Mouse (Mus musculus): Measurements from ENCODE around the gene Hist1h2ae.
A peak's percentile ranks its signal among the peaks of the same experiment; 100 is the strongest.
"Not testable (repeated sequence)": the region's sequence is repeated elsewhere in the genome, so short reads cannot be mapped to it uniquely, and the experiment has no call there.

Gene Hist1h2ae

DNA sequence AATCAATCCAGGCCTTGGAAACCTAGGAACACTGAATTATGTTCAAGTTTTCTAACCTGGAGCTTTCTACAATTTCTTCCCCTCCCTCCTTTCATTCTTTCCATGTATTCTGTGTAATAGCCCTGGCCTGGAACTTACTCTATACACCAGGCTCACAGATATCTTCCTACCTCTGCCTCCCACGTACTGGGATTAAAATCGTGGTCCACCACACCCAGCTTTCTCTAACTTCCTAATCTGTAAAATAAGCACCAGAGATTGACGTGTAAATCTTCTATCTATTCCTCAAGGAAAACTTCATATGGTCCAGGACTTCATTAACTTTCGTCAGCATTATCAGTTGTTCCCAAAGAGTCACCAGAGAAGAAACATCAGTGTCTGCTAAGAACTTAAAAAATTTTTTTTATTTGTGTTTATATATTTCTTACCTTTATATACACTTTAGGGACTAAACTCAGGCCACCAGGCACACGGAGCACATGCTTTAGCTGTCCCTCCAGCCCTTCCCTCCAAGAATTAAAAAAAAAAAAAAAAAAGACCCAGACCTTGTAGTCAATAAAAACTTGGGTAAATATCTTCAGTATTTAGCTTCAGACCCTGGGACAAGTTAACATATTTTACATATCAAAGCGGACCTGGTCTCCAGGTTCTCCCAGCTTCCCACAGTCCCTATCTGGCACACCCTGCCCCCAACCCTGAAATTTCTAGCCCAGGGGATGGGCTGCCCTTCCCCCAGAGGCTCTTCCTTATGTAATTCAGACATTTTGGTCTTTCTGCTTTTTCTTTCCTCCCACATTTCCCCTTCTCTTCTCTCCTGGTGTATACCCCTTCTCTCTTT lies 11.4 kb upstream of the Hist1h2ae start:
- DNase-seq, result no peak

DNA sequence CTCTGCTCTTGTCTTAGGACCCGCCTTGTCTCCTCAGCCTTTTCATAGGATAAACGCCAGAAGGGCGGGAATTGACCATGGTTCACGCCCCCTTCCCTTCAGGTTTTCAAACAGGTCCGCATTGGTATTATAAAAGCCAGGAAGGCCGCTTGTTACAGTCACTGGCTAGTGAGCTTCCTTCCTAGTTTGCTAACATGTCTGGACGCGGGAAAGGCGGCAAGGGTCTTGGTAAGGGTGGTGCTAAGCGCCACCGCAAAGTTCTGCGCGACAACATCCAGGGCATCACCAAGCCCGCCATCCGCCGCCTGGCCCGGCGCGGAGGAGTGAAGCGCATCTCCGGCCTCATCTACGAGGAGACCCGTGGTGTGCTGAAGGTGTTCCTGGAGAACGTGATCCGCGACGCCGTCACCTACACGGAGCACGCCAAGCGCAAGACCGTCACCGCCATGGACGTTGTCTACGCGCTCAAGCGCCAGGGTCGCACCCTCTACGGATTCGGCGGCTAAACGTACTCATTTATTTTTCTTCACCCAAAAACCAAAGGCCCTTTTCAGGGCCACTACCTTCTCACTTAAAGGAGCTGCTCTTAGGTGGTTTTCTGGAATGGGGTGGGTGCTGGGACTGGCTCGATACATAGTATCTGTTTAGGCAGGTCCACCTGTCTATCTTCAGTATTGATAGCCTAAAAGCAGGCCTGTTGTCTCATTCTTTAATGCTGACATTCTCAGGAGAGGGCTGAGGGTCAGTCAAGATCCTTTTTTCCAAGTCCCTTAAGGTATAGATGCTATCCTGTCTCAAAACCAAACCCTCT lies 10.6 kb upstream of the Hist1h2ae start, which contains the start of gene Hist1h4d:
Gene Hist1h4d, plus strand, starts transcription at position 191 of the 811 bp plus-strand sequence.
- peak; percentile 97 for DNase-seq

GRCm38 (mm10) chr13:23577835-23578234 lies 6.8 kb upstream of the Hist1h2ae start:
- DNase-seq, result no peak

DNA sequence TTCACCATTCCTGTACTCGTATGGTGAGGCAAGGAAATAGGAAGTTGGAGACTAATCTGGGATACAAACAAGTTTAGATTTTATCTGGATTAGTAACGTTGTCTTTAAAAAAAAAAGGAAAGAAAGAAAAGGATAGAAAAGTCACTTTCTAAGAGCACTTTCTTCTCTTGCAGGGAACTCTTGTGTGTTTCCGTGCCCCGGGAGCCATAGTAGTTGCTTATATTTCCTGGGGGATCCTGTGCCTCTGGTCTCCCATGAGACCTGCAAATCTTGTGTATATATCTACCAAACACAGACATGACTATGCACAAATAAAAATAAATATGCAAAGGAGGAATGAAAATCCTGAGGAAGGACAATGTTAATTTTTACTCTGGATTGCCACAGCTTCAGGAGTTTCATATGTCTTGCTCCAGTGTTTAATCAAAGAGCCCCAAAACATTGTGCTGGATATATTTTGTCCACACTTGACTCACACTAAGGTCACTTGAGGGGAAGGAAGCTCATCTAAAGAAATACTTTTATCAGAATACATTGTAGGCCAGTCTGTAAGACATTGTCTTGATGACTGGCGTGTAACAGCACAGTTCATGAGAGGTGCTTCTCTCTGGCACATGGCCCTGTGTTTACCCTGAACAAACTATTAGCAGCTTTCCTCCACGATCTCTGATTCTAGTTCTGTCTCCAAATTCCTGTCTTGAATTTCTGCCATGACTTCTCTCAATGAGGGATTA lies 6.1 kb upstream of the Hist1h2ae start:
- DNase-seq, result no peak

GRCm38 (mm10) chr13:23576351-23576881 lies 5.4 kb upstream of the Hist1h2ae start:
- no peak for DNase-seq

- not testable (repeated sequence) for DNase-seq
Observed at GRCm38 (mm10) chr13:23575864-23576313, 4.9 kb upstream of the Hist1h2ae start.

DNA sequence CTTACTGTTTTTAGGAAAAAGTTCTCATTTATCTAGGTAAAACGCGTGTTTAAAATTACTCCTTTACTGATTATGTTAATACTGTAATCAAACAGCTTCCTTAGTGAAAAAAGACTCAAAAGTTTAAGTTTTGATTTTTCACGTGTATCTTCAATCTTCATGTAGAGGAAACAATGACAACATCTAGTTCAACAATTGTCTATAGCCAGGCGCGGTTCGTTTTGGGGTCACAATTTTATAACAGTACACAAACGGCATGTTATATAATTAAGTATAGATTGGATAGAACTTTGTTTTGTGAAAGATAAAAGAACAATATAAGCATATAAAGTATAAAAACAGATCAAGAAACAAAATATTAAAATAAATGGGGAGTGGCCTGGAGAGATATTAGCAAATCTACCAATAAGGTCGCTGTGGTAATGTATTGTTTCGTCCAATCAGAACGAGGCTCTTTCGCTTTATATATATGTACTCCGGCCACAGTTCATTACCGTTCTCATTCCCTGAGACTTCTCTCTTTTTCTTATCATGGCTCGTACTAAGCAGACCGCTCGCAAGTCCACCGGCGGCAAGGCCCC lies 4.3 kb upstream of the Hist1h2ae start, which contains the start of gene Hist1h3d:
Gene Hist1h3d, plus strand, starts transcription at position 493 of the 581 bp plus-strand sequence.
- peak; percentile 73 for DNase-seq

DNA sequence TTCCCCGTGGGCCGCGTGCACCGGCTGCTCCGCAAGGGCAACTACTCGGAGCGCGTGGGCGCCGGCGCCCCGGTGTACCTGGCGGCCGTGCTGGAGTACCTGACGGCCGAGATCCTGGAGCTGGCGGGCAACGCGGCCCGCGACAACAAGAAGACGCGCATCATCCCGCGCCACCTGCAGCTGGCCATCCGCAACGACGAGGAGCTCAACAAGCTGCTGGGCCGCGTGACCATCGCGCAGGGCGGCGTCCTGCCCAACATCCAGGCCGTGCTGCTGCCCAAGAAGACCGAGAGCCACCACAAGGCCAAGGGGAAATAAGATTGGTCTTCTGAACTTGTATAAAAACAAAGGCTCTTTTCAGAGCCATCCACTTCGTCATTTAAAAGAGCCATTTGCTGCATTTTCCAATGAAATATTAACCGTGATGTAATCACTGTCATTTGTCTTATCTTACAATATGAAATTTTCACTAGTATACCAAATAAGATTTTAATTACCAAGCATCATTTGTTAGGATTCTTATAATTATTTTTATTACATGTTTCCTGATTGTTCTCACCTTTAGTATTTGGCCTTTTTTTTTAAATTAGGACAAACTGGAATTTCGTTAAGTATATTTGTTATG lies 3.6 kb upstream of the Hist1h2ae start:
- not testable (repeated sequence) for DNase-seq

- DNase-seq, result peak; percentile 94
Observed at GRCm38 (mm10) chr13:23573898-23574524, 3.0 kb upstream of the Hist1h2ae start, which contains the start of the genes Hist1h2bf and Hist1h2ad. Gene Hist1h2bf (minus strand): TSS chr13:23574196. Gene Hist1h2ad (plus strand): TSS chr13:23574381.

DNA sequence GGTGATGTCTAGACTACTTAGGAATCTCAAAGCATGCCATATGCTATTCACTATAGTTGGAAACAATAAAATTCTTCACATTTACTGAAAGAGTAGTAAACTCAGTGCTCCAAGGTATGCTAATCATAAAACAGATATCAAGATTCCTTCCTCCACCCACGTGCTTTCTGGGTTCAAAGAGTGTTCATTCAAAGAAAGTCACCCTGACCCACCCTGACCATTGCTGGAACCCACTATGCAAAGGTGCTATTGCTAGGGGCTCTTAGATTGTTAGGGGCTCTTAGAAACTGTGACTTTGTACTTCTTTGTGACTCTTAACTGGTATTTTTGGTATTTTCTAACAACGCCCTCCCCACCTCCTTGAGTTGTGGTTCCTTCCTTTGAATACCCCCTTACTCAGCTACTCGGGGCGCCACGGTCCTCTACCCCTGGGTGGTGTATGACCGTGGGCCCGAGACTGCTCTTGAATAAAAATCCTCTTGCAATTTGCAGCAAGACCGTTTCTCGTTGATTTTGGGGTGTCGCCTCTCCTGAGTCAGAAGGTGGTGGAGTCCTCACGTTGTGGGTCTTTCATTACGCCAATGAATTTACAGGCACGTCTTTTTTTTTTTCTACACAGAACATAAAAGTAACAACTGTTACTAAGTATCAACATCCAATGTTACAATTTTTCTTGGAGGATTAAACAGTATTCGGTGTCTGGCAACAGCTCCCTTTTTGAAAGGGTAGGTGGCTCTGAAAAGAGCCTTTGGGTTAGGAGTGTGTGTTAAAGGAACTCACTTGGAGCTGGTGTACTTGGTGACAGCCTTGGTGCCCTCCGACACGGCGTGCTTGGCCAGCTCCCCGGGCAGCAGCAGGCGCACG lies 2.2 kb upstream of the Hist1h2ae start:
- DNase-seq, result not testable (repeated sequence)

GRCm38 (mm10) chr13:23572218-23573033 lies 1.4 kb upstream of the Hist1h2ae start:
- no peak for DNase-seq

- DNase-seq, result not testable (repeated sequence)
Observed at GRCm38 (mm10) chr13:23571504-23572217, 641 bp upstream of the Hist1h2ae start.

DNA sequence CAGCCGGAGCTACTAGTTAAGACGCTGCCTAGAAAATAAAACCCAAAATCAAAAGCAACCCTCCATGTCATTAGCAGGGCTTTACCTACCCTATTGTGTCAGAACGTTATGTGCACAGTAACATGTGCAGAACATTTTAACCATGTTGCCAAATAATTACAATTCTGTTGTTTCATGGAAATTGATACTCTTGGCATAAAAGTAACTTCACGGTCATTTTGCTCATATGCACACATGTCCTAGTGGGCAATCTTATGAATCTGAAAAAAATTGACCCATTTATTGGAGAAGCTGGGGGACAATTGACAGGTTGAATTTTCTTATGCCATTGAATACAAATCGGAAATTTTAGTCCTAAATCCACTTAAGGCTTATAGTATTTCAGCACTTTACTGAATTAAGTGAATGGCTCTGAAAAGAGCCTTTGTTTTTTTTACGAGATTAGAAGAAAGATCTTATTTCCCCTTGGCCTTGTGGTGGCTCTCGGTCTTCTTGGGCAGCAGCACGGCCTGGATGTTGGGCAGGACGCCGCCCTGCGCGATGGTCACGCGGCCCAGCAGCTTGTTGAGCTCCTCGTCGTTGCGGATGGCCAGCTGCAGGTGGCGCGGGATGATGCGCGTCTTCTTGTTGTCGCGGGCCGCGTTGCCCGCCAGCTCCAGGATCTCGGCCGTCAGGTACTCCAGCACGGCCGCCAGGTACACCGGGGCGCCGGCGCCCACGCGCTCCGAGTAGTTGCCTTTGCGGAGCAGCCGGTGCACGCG lies 579 bp downstream of the Hist1h2ae start:
- not testable (repeated sequence) for DNase-seq

GRCm38 (mm10) chr13:23564482-23564881 lies 6.5 kb downstream of the Hist1h2ae start:
- DNase-seq, result no peak

- DNase-seq, result peak; percentile 58
Observed at GRCm38 (mm10) chr13:23562699-23563462, 8.1 kb downstream of the Hist1h2ae start.

DNA sequence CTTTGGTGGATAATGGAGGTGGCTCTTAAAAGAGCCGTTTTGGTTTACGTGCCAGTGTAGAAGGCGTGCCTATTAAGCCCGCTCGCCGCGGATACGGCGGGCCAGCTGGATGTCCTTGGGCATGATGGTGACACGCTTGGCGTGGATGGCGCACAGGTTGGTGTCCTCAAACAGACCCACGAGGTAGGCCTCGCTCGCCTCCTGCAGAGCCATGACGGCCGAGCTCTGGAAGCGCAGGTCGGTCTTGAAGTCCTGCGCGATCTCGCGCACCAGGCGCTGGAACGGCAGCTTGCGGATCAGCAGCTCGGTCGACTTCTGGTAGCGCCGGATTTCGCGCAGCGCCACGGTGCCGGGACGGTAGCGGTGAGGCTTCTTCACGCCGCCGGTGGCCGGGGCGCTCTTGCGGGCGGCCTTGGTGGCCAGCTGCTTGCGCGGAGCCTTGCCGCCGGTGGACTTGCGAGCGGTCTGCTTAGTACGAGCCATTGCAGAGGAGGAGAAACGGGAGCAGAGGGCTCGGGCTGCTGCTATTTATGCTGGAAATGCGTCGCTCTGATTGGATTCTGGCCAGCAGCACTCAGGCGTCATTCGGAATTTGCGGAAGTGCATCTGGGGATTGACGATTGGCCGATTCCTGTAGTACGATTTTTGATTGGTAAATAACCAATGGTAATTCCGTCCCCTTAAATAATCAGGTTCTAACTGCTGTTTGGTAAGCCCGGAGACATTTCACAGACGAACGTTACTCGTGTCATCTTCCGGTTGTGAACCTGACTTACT lies 8.9 kb downstream of the Hist1h2ae start, which contains the start of gene Hist1h3e:
Gene Hist1h3e, minus strand, starts transcription at position 487 of the 777 bp plus-strand sequence.
- DNase-seq, result peak; percentile 95

All from kidney, postnatal 14 days (tissue).